Mouse (Mus musculus) heart, embryonic 12.5 days (tissue): ENCODE measurements around the gene Dpf3. TPM values are rescaled to one million over a fixed set of nuclear protein-coding genes. Genes with fewer than 3 reads are reported as not detected.

Experiments used
- ATAC-seq: fragments of 200-750 bp; cut with Nextera tagmentation; 2 replicates; pipeline ENCODE4 v1.8.0; 2017; ENCODE audit warnings: moderate TSS enrichment, moderate library complexity; ENCODE audit not compliant: insufficient number of reproducible peaks, low FRiP score
- H3K27ac ChIP-seq: fragments of 300-500 bp; sonication (generic); 2 replicates; pipeline ENCODE4 v1.5.1; 2016; ENCODE audit warnings: mild to moderate bottlenecking, moderate library complexity; ENCODE audit not compliant: poor library complexity, severe bottlenecking
- H3K27me3 ChIP-seq: fragments of 300-500 bp; sonication (generic); replicated peaks from 2 replicates; pipeline ENCODE4 v1.6.1; 2016; ENCODE audit warnings: mild to moderate bottlenecking, moderate library complexity
- H3K36me3 ChIP-seq: fragments of 300-500 bp; sonication (generic); 2 replicates; pipeline ENCODE4 v1.6.1; 2016; ENCODE audit warnings: mild to moderate bottlenecking, moderate library complexity
- H3K4me1 ChIP-seq: fragments of 300-500 bp; sonication (generic); replicated peaks from 2 replicates; pipeline ENCODE4 v1.6.1; 2016; ENCODE audit warnings: mild to moderate bottlenecking
- H3K4me2 ChIP-seq: fragments of 300-500 bp; sonication (generic); 2 replicates; pipeline ENCODE4 v1.6.1; 2016; ENCODE audit warnings: mild to moderate bottlenecking, moderate library complexity
- H3K4me3 ChIP-seq: fragments of 300-500 bp; sonication (generic); 2 replicates; pipeline ENCODE4 v1.5.1; 2016; ENCODE audit warnings: mild to moderate bottlenecking
- H3K9ac ChIP-seq: fragments of 300-500 bp; sonication (generic); 2 replicates; pipeline ENCODE4 v1.6.1; 2016; ENCODE audit warnings: mild to moderate bottlenecking, moderate library complexity
- H3K9me3 ChIP-seq: fragments of 300-500 bp; sonication (generic); replicated peaks from 2 replicates; pipeline ENCODE4 v1.6.1; 2016; ENCODE audit warnings: mild to moderate bottlenecking, moderate library complexity
- WGBS: fragments of 180-500 bp; shearing (Covaris S2); methylation state at CpG from one replicate; pipeline ENCODE4 v1.1.7; 2016; 5-methylcytosine and 5-hydroxymethylcytosine counted together
- polyA plus RNA-seq: library from polyadenylated mRNA; unstranded; fragments of >200 nt; fragmentation: Nextera tagmentation; extraction: Ambion mirVana; gene quantifications from 2 replicates; pipeline ENCODE4 v1.2.1, GENCODE M21; 2016

The Dpf3 gene
- polyA plus RNA-seq, 1 experiment from 2014 or later = 27.1 TPM

- H3K4me3 ChIP-seq = no peak overlapping the region
- H3K27me3 ChIP-seq = no peaks in the 10 kb centered on the region
- H3K4me2 ChIP-seq = no peak overlapping the region
- no peak for ATAC-seq
- no peaks in the 10 kb centered on the region for H3K36me3 ChIP-seq
- WGBS = 32% methylated on average over 3 of the region's 3 CpGs
- H3K27ac ChIP-seq = 0 out of 2 replicates have a peak overlapping the region, but pooled peaks have one; percentile 44
- peaks cover 5% of the 10 kb centered on the region; the same call in 1 of the 2 replicates for H3K9me3 ChIP-seq
- H3K4me1 ChIP-seq = peaks cover 17% of the 10 kb centered on the region
- H3K9ac ChIP-seq = no peak overlapping the region
Measured at GRCm38 (mm10) chr12:83241022-83241421, 246.5 kb downstream of the Dpf3 start.

GRCm38 (mm10) chr12:83240571-83240970 lies 246.9 kb downstream of the Dpf3 start:
- no peaks in the 10 kb centered on the region for H3K27me3 ChIP-seq
- no peak overlapping the region for H3K4me2 ChIP-seq
- H3K27ac ChIP-seq = 0 out of 2 replicates have a peak overlapping the region, but pooled peaks have one; percentile 44
- H3K4me3 ChIP-seq = no peak overlapping the region
- peaks cover 5% of the 10 kb centered on the region; the same call in 1 of the 2 replicates for H3K9me3 ChIP-seq
- ATAC-seq = no peak
- no peaks in the 10 kb centered on the region for H3K36me3 ChIP-seq
- peaks cover 17% of the 10 kb centered on the region for H3K4me1 ChIP-seq
- H3K9ac ChIP-seq = no peak overlapping the region

GRCm38 (mm10) chr12:83235781-83236180 lies 251.7 kb downstream of the Dpf3 start:
- no peak for ATAC-seq
- Histone ChIP-seq H3K9me3 (no peaks in the 10 kb centered on the region), H3K4me3 (no peak overlapping the region), H3K27me3 (no peaks in the 10 kb centered on the region), H3K4me2 (no peak overlapping the region), H3K9ac (no peak overlapping the region), H3K36me3 (no peaks in the 10 kb centered on the region), H3K4me1 (peaks cover 26% of the 10 kb centered on the region), H3K27ac (no peak overlapping the region)
- 89% methylated on average over 6 of the region's 6 CpGs for WGBS

GRCm38 (mm10) chr12:83234981-83235380 lies 252.5 kb downstream of the Dpf3 start:
- no peak overlapping the region for H3K27ac ChIP-seq
- no peaks in the 10 kb centered on the region for H3K36me3 ChIP-seq
- no peak overlapping the region for H3K4me2 ChIP-seq
- no peak overlapping the region for H3K9ac ChIP-seq
- H3K9me3 ChIP-seq = no peaks in the 10 kb centered on the region
- 53% methylated on average over 2 of the region's 2 CpGs for WGBS
- ATAC-seq = no peak
- no peak overlapping the region for H3K4me3 ChIP-seq
- peaks cover 20% of the 10 kb centered on the region for H3K4me1 ChIP-seq
- H3K27me3 ChIP-seq = no peaks in the 10 kb centered on the region

- Histone ChIP-seq H3K4me2 (no peak overlapping the region; the same call in 1 of the 2 replicates), H3K9ac (no peak overlapping the region), H3K9me3 (no peaks in the 10 kb centered on the region), H3K36me3 (no peaks in the 10 kb centered on the region), H3K4me3 (no peak overlapping the region), H3K27ac (peak overlapping the region; percentile 18; the same call in 1 of the 2 replicates), H3K27me3 (no peaks in the 10 kb centered on the region), H3K4me1 (peaks cover 26% of the 10 kb centered on the region)
- 55% methylated on average over 7 of the region's 7 CpGs for WGBS
- ATAC-seq = 0 out of 2 replicates have a peak, but pooled peaks have one; percentile 25
Measured at GRCm38 (mm10) chr12:83233651-83234050, 253.9 kb downstream of the Dpf3 start.

- H3K4me3 ChIP-seq = no peak overlapping the region
- ATAC-seq = no peak
- 60% methylated on average over 5 of the region's 5 CpGs for WGBS
- no peaks in the 10 kb centered on the region for H3K9me3 ChIP-seq
- H3K4me2 ChIP-seq = no peak overlapping the region
- H3K36me3 ChIP-seq = no peaks in the 10 kb centered on the region
- H3K9ac ChIP-seq = no peak overlapping the region
- no peaks in the 10 kb centered on the region for H3K27me3 ChIP-seq
- no peak overlapping the region for H3K27ac ChIP-seq
- H3K4me1 ChIP-seq = peaks cover 32% of the 10 kb centered on the region
Measured at GRCm38 (mm10) chr12:83232916-83233315, 254.6 kb downstream of the Dpf3 start.

GRCm38 (mm10) chr12:83231258-83231657 lies 256.3 kb downstream of the Dpf3 start:
- H3K4me3 ChIP-seq = no peak overlapping the region
- no peaks in the 10 kb centered on the region for H3K9me3 ChIP-seq
- no peaks in the 10 kb centered on the region for H3K27me3 ChIP-seq
- no peak overlapping the region for H3K9ac ChIP-seq
- no peak overlapping the region for H3K4me2 ChIP-seq
- no peak for ATAC-seq
- no peak overlapping the region for H3K27ac ChIP-seq
- peaks cover 46% of the 10 kb centered on the region for H3K4me1 ChIP-seq
- H3K36me3 ChIP-seq = no peaks in the 10 kb centered on the region
- WGBS = 82% methylated on average over 4 of the region's 4 CpGs

GRCm38 (mm10) chr12:83229683-83230082 lies 257.8 kb downstream of the Dpf3 start:
- H3K4me3 ChIP-seq = no peak overlapping the region
- H3K36me3 ChIP-seq = no peaks in the 10 kb centered on the region; the same call in 1 of the 2 replicates
- H3K9me3 ChIP-seq = no peaks in the 10 kb centered on the region
- ATAC-seq = no peak
- no peaks in the 10 kb centered on the region for H3K27me3 ChIP-seq
- no peak overlapping the region for H3K4me2 ChIP-seq
- no peak overlapping the region for H3K27ac ChIP-seq
- H3K4me1 ChIP-seq = peaks cover 43% of the 10 kb centered on the region
- WGBS = 63% methylated on average over 6 of the region's 6 CpGs
- H3K9ac ChIP-seq = no peak overlapping the region

GRCm38 (mm10) chr12:83227014-83227413 lies 260.5 kb downstream of the Dpf3 start:
- ATAC-seq = no peak
- Histone ChIP-seq H3K4me2 (no peak overlapping the region), H3K9ac (no peak overlapping the region), H3K36me3 (no peaks in the 10 kb centered on the region; the same call in 1 of the 2 replicates), H3K4me3 (no peak overlapping the region), H3K27ac (no peak overlapping the region), H3K27me3 (no peaks in the 10 kb centered on the region), H3K4me1 (peaks cover 28% of the 10 kb centered on the region), H3K9me3 (no peaks in the 10 kb centered on the region)
- WGBS = 58% methylated on average over 4 of the region's 4 CpGs

- WGBS = 63% methylated on average over 7 of the region's 7 CpGs
- Histone ChIP-seq H3K4me3 (no peak overlapping the region), H3K4me1 (peaks cover 7% of the 10 kb centered on the region; the same call in 1 of the 2 replicates), H3K27me3 (no peaks in the 10 kb centered on the region), H3K27ac (no peak overlapping the region), H3K36me3 (no peaks in the 10 kb centered on the region; the same call in 1 of the 2 replicates), H3K9ac (no peak overlapping the region), H3K4me2 (no peak overlapping the region), H3K9me3 (no peaks in the 10 kb centered on the region)
- no peak for ATAC-seq
Measured at GRCm38 (mm10) chr12:83220964-83221363, 266.6 kb downstream of the Dpf3 start.

GRCm38 (mm10) chr12:83213879-83214341 lies 273.6 kb downstream of the Dpf3 start:
- ATAC-seq = no peak
- 20% methylated on average over 6 of the region's 6 CpGs for WGBS
- no peaks in the 10 kb centered on the region for H3K27me3 ChIP-seq
- peaks cover 6% of the 10 kb centered on the region; the same call in 1 of the 2 replicates for H3K36me3 ChIP-seq
- peaks cover 58% of the 10 kb centered on the region for H3K4me1 ChIP-seq
- H3K27ac ChIP-seq = peak overlapping the region; percentile 67
- no peaks in the 10 kb centered on the region for H3K9me3 ChIP-seq
- H3K9ac ChIP-seq = no peak overlapping the region; the same call in 1 of the 2 replicates
- peak overlapping the region; percentile 24; the same call in 1 of the 2 replicates for H3K4me2 ChIP-seq
- no peak overlapping the region for H3K4me3 ChIP-seq

GRCm38 (mm10) chr12:83211976-83212375 lies 275.5 kb downstream of the Dpf3 start:
- Histone ChIP-seq H3K4me3 (no peak overlapping the region), H3K27ac (no peak overlapping the region), H3K4me2 (no peak overlapping the region), H3K9ac (no peak overlapping the region), H3K4me1 (peaks cover 74% of the 10 kb centered on the region), H3K9me3 (no peaks in the 10 kb centered on the region), H3K36me3 (peaks cover 6% of the 10 kb centered on the region; the same call in 1 of the 2 replicates), H3K27me3 (no peaks in the 10 kb centered on the region)
- ATAC-seq = no peak
- WGBS = 54% methylated on average over 2 of the region's 2 CpGs
